In genomic region chr10:119340323-119340722, GRCm38 (mm10) we compare ENCODE assay signal across 15 mouse cellular contexts.
DNase-seq lines count a peak whose midpoint lies in the region; ATAC-seq and TF ChIP-seq lines count a peak whose summit lies in the region.
"Had no signal": no experiment of that assay in that cellular context is flagged by ENCODE, and none has a peak within 500 bp of the region (broad histone marks: within the 10 kb centered on the region; RNA-seq: fewer than 3 reads in every experiment).

No protein-coding gene starts in this region.

- no peaks in the 10 kb centered on the region for H3K27me3 ChIP-seq in intestine, postnatal 0 days (replicated peaks; ENCODE audit: control insufficient read depth, insufficient read depth, low read length)
- no peaks in the 10 kb centered on the region for H3K27me3 ChIP-seq in intestine, embryonic 16.5 days (replicated peaks; ENCODE audit: control insufficient read depth, insufficient read depth, low read length)
- no peaks in the 10 kb centered on the region for H3K27me3 ChIP-seq in midbrain, embryonic 10.5 days (ENCODE audit: low read depth, poor library complexity, severe bottlenecking)
- H3K27me3 ChIP-seq in midbrain, embryonic 15.5 days (replicated peaks) = no peaks in the 10 kb centered on the region
- no peaks in the 10 kb centered on the region for H3K27me3 ChIP-seq in G1E (ENCODE audit: insufficient read depth, low read length)
- H3K27me3 ChIP-seq: forebrain, embryonic 13.5 days; hindbrain, embryonic 12.5 days; lung, embryonic 15.5 days had no signal

- H3K4me2 ChIP-seq in intestine, postnatal 0 days (replicated peaks; ENCODE audit: low read depth) = no peak overlapping the region
- H3K4me2 ChIP-seq in intestine, embryonic 16.5 days (ENCODE audit: low read depth, low read length) = no peak overlapping the region
- H3K4me2 ChIP-seq in midbrain, embryonic 15.5 days = no peak overlapping the region
- H3K4me2 ChIP-seq: forebrain, embryonic 13.5 days; heart, embryonic 11.5 days; hindbrain, embryonic 12.5 days; lung, embryonic 15.5 days had no signal

- intact Hi-C loops in heart, postnatal 10 days (cut with DNase I) = no loop called here

- H3K36me3 ChIP-seq in intestine, postnatal 0 days (ENCODE audit: control insufficient read depth, insufficient read depth) = no peaks in the 10 kb centered on the region
- H3K36me3 ChIP-seq in intestine, embryonic 16.5 days (ENCODE audit: control insufficient read depth, insufficient read depth, low read length) = no peaks in the 10 kb centered on the region
- no peaks in the 10 kb centered on the region for H3K36me3 ChIP-seq in midbrain, embryonic 10.5 days
- no peaks in the 10 kb centered on the region for H3K36me3 ChIP-seq in midbrain, embryonic 15.5 days (replicated peaks)
- no peaks in the 10 kb centered on the region for H3K36me3 ChIP-seq in G1E (replicated peaks)
- H3K36me3 ChIP-seq: hindbrain, embryonic 12.5 days; lung, embryonic 15.5 days had no signal

- no peak overlapping the region for H3K27ac ChIP-seq in intestine, postnatal 0 days (ENCODE audit: low read depth, low read length)
- no peak overlapping the region for H3K27ac ChIP-seq in intestine, embryonic 16.5 days (ENCODE audit: low read length)
- no peak overlapping the region for H3K27ac ChIP-seq in midbrain, embryonic 10.5 days (replicated peaks)
- no peak overlapping the region for H3K27ac ChIP-seq in midbrain, embryonic 15.5 days
- H3K27ac ChIP-seq: forebrain, embryonic 13.5 days; hindbrain, embryonic 12.5 days; lung, embryonic 15.5 days had no signal

- H3K9me3 ChIP-seq in intestine, postnatal 0 days (ENCODE audit: control insufficient read depth) = no peaks in the 10 kb centered on the region
- H3K9me3 ChIP-seq in intestine, embryonic 16.5 days (ENCODE audit: control insufficient read depth, low read length) = 0 out of 2 replicates have a peak, but pooled peaks cover 3% of the 10 kb centered on the region
- peaks cover 4% of the 10 kb centered on the region for H3K9me3 ChIP-seq in midbrain, embryonic 10.5 days (replicated peaks)
- no peaks in the 10 kb centered on the region for H3K9me3 ChIP-seq in midbrain, embryonic 15.5 days
- H3K9me3 ChIP-seq in G1E (replicated peaks) = peaks cover 9% of the 10 kb centered on the region
- H3K9me3 ChIP-seq: forebrain, embryonic 13.5 days; hindbrain, embryonic 12.5 days; lung, embryonic 15.5 days had no signal

- TF ChIP-seq CTCF in intestine, postnatal 0 days (IDR thresholded peaks at IDR 0.05; ENCODE audit: low read depth) = peak; percentile 57
- peak; percentile 39; the same call in 1 of the 2 replicates for TF ChIP-seq CTCF in G1E (IDR thresholded peaks at IDR 0.05; ENCODE audit: low read depth, low read length)

- 65% methylated on average over 8 of the region's 8 CpGs for WGBS in intestine, postnatal 0 days
- WGBS in intestine, embryonic 16.5 days = 72% methylated on average over 8 of the region's 8 CpGs
- WGBS in midbrain, embryonic 10.5 days = 69% methylated on average over 8 of the region's 8 CpGs
- 64% methylated on average over 8 of the region's 8 CpGs for WGBS in midbrain, embryonic 15.5 days

- no peak for ATAC-seq in intestine, postnatal 0 days
- no peak for ATAC-seq in intestine, embryonic 16.5 days
- ATAC-seq in midbrain, embryonic 15.5 days (replicated peaks) = no peak
- no peak for ATAC-seq in G1E (ENCODE audit: extremely low read depth, insufficient number of reproducible peaks, low FRiP score, poor library complexity, severe bottlenecking)
- ATAC-seq: forebrain, embryonic 13.5 days had no signal

- DNase-seq in midbrain, embryonic 10.5 days (ENCODE audit: low spot score) = peak; percentile 6
- DNase-seq in G1E (ENCODE audit: low spot score) (no peak), adipocyte (ENCODE audit: low spot score) (no peak)
- peak; percentile 10 for DNase-seq in induced T-regulatory cell, adult 2 months (ENCODE audit: low read depth)
- DNase-seq in heart, postnatal 10 days = no peak
- DNase-seq: cerebellum, adult 11-12 months; gastrocnemius, postnatal 25 days; thymus, postnatal 4 days had no signal

- H3K4me1 ChIP-seq in intestine, postnatal 0 days (replicated peaks; ENCODE audit: control insufficient read depth, insufficient read depth, low read length) = no peaks in the 10 kb centered on the region
- no peaks in the 10 kb centered on the region for H3K4me1 ChIP-seq in intestine, embryonic 16.5 days (ENCODE audit: control insufficient read depth, insufficient read depth, low read length)
- H3K4me1 ChIP-seq in midbrain, embryonic 10.5 days = no peaks in the 10 kb centered on the region
- H3K4me1 ChIP-seq in midbrain, embryonic 15.5 days = no peaks in the 10 kb centered on the region
- H3K4me1 ChIP-seq in G1E (ENCODE audit: insufficient read depth, low read depth, low read length) = no peaks in the 10 kb centered on the region
- H3K4me1 ChIP-seq: forebrain, embryonic 13.5 days; hindbrain, embryonic 12.5 days; lung, embryonic 15.5 days had no signal

- no peak overlapping the region for H3K9ac ChIP-seq in intestine, postnatal 0 days (ENCODE audit: low read depth, low read length)
- H3K9ac ChIP-seq in intestine, embryonic 16.5 days (ENCODE audit: low read depth, low read length) = no peak overlapping the region
- no peak overlapping the region for H3K9ac ChIP-seq in midbrain, embryonic 15.5 days
- H3K9ac ChIP-seq: forebrain, embryonic 13.5 days; hindbrain, embryonic 12.5 days; lung, embryonic 15.5 days had no signal

- H3K4me3 ChIP-seq in intestine, postnatal 0 days (ENCODE audit: low read depth, low read length) = no peak overlapping the region
- no peak overlapping the region for H3K4me3 ChIP-seq in intestine, embryonic 16.5 days (ENCODE audit: low read length)
- H3K4me3 ChIP-seq in midbrain, embryonic 10.5 days = no peak overlapping the region
- H3K4me3 ChIP-seq in midbrain, embryonic 15.5 days = no peak overlapping the region
- H3K4me3 ChIP-seq in G1E (ENCODE audit: low read depth, low read length) = no peak overlapping the region
- H3K4me3 ChIP-seq: forebrain, embryonic 13.5 days; hindbrain, embryonic 12.5 days; lung, embryonic 15.5 days had no signal

Comparison
In these comparisons a context has a peak if more than half of its experiments do, and no peak if none do; other contexts are left out.
1. DNase-seq: peak in midbrain, embryonic 10.5 days (single experiment) and induced T-regulatory cell, adult 2 months (single experiment); none in G1E (single experiment), adipocyte (single experiment) and heart, postnatal 10 days (0 of 2).